Comparison of ENCODE assay signal across 8 mouse cellular contexts in genomic region chr19:46553541-46553955, GRCm38 (mm10). TPM values are rescaled to one million over a fixed set of nuclear protein-coding genes. Genes with fewer than 3 reads are reported as not detected.
DNase-seq lines count a peak whose midpoint lies in the region; ATAC-seq and TF ChIP-seq lines count a peak whose summit lies in the region.

No protein-coding gene starts in this region.

- peak; percentile 87 for TF ChIP-seq EP300 in liver, embryonic 14.5 days (IDR thresholded peaks at IDR 0.05; ENCODE audit: low read depth)

- H3K9ac ChIP-seq in liver, embryonic 14.5 days (replicated peaks), result peak overlapping the region; percentile 35

- peak; percentile 87 for ATAC-seq in liver, embryonic 14.5 days (ENCODE audit: insufficient read depth)

- no peaks in the 10 kb centered on the region for H3K27me3 ChIP-seq in erythroblast, embryonic 14.5 days (ENCODE audit: control insufficient read depth)
- H3K27me3 ChIP-seq in liver, embryonic 14.5 days (ENCODE audit: control insufficient read depth, insufficient read depth, low read length), result no peaks in the 10 kb centered on the region

- H3K4me3 ChIP-seq in gastrocnemius, adult 2 months, result no peak overlapping the region
- H3K4me3 ChIP-seq in erythroblast, embryonic 14.5 days (replicated peaks), result peak overlapping the region; percentile 34
- H3K4me3 ChIP-seq in liver, embryonic 14.5 days (ENCODE audit: insufficient read depth in 1 of 2, low read depth in 2 of 2, low read length in 2 of 2), result no peak overlapping the region

- intact Hi-C loops in gastrocnemius, adult 2 months (cut with DNase I), result no loop called here

- no peak overlapping the region for H3K27ac ChIP-seq in gastrocnemius, adult 2 months
- H3K27ac ChIP-seq in liver, embryonic 14.5 days, result peak overlapping the region; percentile 80

- H3K36me3 ChIP-seq in erythroblast, embryonic 14.5 days (ENCODE audit: control insufficient read depth), result peaks cover 3% of the 10 kb centered on the region; the same call in 1 of the 2 replicates
- no peaks in the 10 kb centered on the region for H3K36me3 ChIP-seq in liver, embryonic 14.5 days (replicated peaks; ENCODE audit: control insufficient read depth, insufficient read depth, low read depth)

- TF ChIP-seq CTCF in gastrocnemius, adult 2 months (IDR thresholded peaks at IDR 0.05), result no peak
- TF ChIP-seq CTCF in liver, embryonic 14.5 days (IDR thresholded peaks at IDR 0.05; ENCODE audit: low read depth), result no peak

- no peaks in the 10 kb centered on the region for H3K9me3 ChIP-seq in erythroblast, embryonic 14.5 days (ENCODE audit: control insufficient read depth, low read length)
- H3K9me3 ChIP-seq in liver, embryonic 14.5 days (ENCODE audit: control insufficient read depth, low read length), result no peaks in the 10 kb centered on the region

- H3K4me2 ChIP-seq in liver, embryonic 14.5 days (ENCODE audit: low read depth), result peak overlapping the region; percentile 55

- 9% methylated on average over 11 of the region's 11 CpGs for WGBS in liver, embryonic 14.5 days (ENCODE audit: insufficient replicate concordance)

- DNase-seq in gastrocnemius, adult 2 months, result peak; percentile 71
- no peak for DNase-seq in gastrocnemius, adult 8-10 months (ENCODE audit: low spot score in 2 of 2)
- DNase-seq in ovary, postnatal 36 days (ENCODE audit: low spot score), result peak; percentile 43
- no peak for DNase-seq in ovary, postnatal 10 days (ENCODE audit: low spot score)
- DNase-seq in liver, embryonic 14.5 days (ENCODE audit: low read depth in 3 of 3, low spot score in 3 of 3), result peak; percentile 67 to 71 (median 69)
- no peak for DNase-seq in ovary, adult 18-20 months (ENCODE audit: low spot score)
- DNase-seq in urinary bladder, postnatal 25 days (ENCODE audit: low spot score), result no peak

- peaks cover 32% of the 10 kb centered on the region for H3K4me1 ChIP-seq in erythroblast, embryonic 14.5 days (ENCODE audit: control insufficient read depth)
- peaks cover 12 to 17% of the 10 kb centered on the region in 2 experiments for H3K4me1 ChIP-seq in liver, embryonic 14.5 days (replicated peaks; ENCODE audit: control insufficient read depth in 2 of 2, insufficient read depth in 2 of 2, low read length in 1 of 2)

RNA-seq across cellular contexts. Expression of gene Arl3, which starts 19.4 kb away (rescaled TPM):
- total RNA-seq in gastrocnemius, adult 2 months (2021), result 10 to 100 TPM; 64.0 to 67.7 TPM
- total RNA-seq in gastrocnemius, adult 8-10 months (2022), result 10 to 100 TPM; 51.1 to 76.4 (median 62.8) TPM
- 1.5 and 3.1 TPM in 2 replicates for polyA plus RNA-seq in erythroblast, embryonic 14.5 days (2012)
- 14.7 and 27.6 TPM in 2 replicates for polyA plus RNA-seq in liver, embryonic 14.5 days (2012; rRNA removed)
- polyA plus RNA-seq in liver, embryonic 14.5 days (2014; fragmentation: Nextera tagmentation; extraction: Ambion mirVana), result 17.1 and 17.6 TPM in 2 replicates

RNA-seq across cellular contexts. Expression of gene Sfxn2, which starts 19.6 kb away (rescaled TPM):
- total RNA-seq in gastrocnemius, adult 2 months (2021), result 1 to 10 TPM; 3.2 to 3.7 TPM
- 1 to 10 TPM; 1.6 to 3.0 (median 2.8) TPM for total RNA-seq in gastrocnemius, adult 8-10 months (2022)
- polyA plus RNA-seq in erythroblast, embryonic 14.5 days (2012), result 0.02 and 0.06 TPM in 2 replicates
- polyA plus RNA-seq in liver, embryonic 14.5 days (2012; rRNA removed), result 5.8 and 7.4 TPM in 2 replicates
- 15.0 and 15.9 TPM in 2 replicates for polyA plus RNA-seq in liver, embryonic 14.5 days (2014; fragmentation: Nextera tagmentation; extraction: Ambion mirVana)

RNA-seq across cellular contexts. Expression of gene Wbp1l, which starts 45.3 kb away (rescaled TPM):
- total RNA-seq in gastrocnemius, adult 2 months (2021), result 100 to 1,000 TPM in 1 of 2 experiments, 10 to 100 TPM in 1; 65.4 to 101 TPM
- total RNA-seq in gastrocnemius, adult 8-10 months (2022), result 100 to 1,000 TPM in 1 of 4 experiments, 10 to 100 TPM in 3; 56.9 to 103 (median 59.7) TPM
- 1.4 and 1.9 TPM in 2 replicates for polyA plus RNA-seq in erythroblast, embryonic 14.5 days (2012)
- 10.6 and 10.7 TPM in 2 replicates for polyA plus RNA-seq in liver, embryonic 14.5 days (2012; rRNA removed)
- 9.8 and 11.8 TPM in 2 replicates for polyA plus RNA-seq in liver, embryonic 14.5 days (2014; fragmentation: Nextera tagmentation; extraction: Ambion mirVana)

RNA-seq across cellular contexts. Expression of gene Trim8, which starts 52.0 kb away (rescaled TPM):
- 10 to 100 TPM; 20.2 to 20.7 TPM for total RNA-seq in gastrocnemius, adult 2 months (2021)
- 10 to 100 TPM; 22.0 to 24.0 (median 22.7) TPM for total RNA-seq in gastrocnemius, adult 8-10 months (2022)
- polyA plus RNA-seq in erythroblast, embryonic 14.5 days (2012), result 4.2 and 5.2 TPM in 2 replicates
- polyA plus RNA-seq in liver, embryonic 14.5 days (2012; rRNA removed), result 7.3 and 7.7 TPM in 2 replicates
- polyA plus RNA-seq in liver, embryonic 14.5 days (2014; fragmentation: Nextera tagmentation; extraction: Ambion mirVana), result 7.5 and 10.1 TPM in 2 replicates

Comparison
In these comparisons a context has a peak if more than half of its experiments do, and no peak if none do; other contexts are left out.
1. DNase-seq: peak in gastrocnemius, adult 2 months (single experiment), ovary, postnatal 36 days (single experiment) and liver, embryonic 14.5 days (3 of 3); none in gastrocnemius, adult 8-10 months (0 of 2), ovary, postnatal 10 days (single experiment), ovary, adult 18-20 months (single experiment) and urinary bladder, postnatal 25 days (single experiment).